Mouse (Mus musculus) cerebellum, adult 2 months (tissue): ENCODE results near the gene Lrig1.

Experiments
- CTCF ChIP-seq: fragments of 200-500 bp; IDR thresholded peaks from 2 replicates; pipeline ENCODE4 v1.5.1; 2011; ENCODE audit warnings: low read depth, mild to moderate bottlenecking, control low read depth, low read length, moderate library complexity, borderline replicate concordance; ENCODE audit not compliant: insufficient read depth
- POLR2A ChIP-seq: fragments of 200-500 bp; IDR thresholded peaks from 2 replicates; pipeline ENCODE4 v1.6.1; 2011; ENCODE audit warnings: low read length, control low read depth, borderline replicate concordance; ENCODE audit not compliant: insufficient read depth

- TF ChIP-seq CTCF = no peak
- no peak for TF ChIP-seq POLR2A
Measured at GRCm38 (mm10) chr6:94565766-94566165, 134.2 kb downstream of the Lrig1 start.
